Mouse (Mus musculus): ENCODE results near the gene Ndufb7.

Gene Ndufb7

GRCm38 (mm10) chr8:83599814-83600213 is 33.3 kb downstream of the Ndufb7 start:
- DNase-seq (ENCODE audit: inconsistent ontology term): no peak

GRCm38 (mm10) chr8:83602650-83603029 is 36.2 kb downstream of the Ndufb7 start:
- peak; percentile 89 for DNase-seq (ENCODE audit: inconsistent ontology term)

GRCm38 (mm10) chr8:83607661-83608397 is 41.4 kb downstream of the Ndufb7 start, which contains the start of the genes Tecr and Dnajb1:
Gene Tecr (minus strand): TSS chr8:83607971.
Gene Dnajb1 (plus strand): TSS chr8:83608193.
- DNase-seq (ENCODE audit: inconsistent ontology term): peak; percentile 100

GRCm38 (mm10) chr8:83608398-83608829 is 41.9 kb downstream of the Ndufb7 start:
- DNase-seq (ENCODE audit: inconsistent ontology term): no peak

GRCm38 (mm10) chr8:83609086-83609485 is 42.6 kb downstream of the Ndufb7 start:
- no peak for DNase-seq (ENCODE audit: inconsistent ontology term)

GRCm38 (mm10) chr8:83609547-83610180 is 43.2 kb downstream of the Ndufb7 start:
- no peak for DNase-seq (ENCODE audit: inconsistent ontology term)

- DNase-seq (ENCODE audit: inconsistent ontology term): no peak
Observed at GRCm38 (mm10) chr8:83611921-83612320, 45.5 kb downstream of the Ndufb7 start.

- no peak for DNase-seq (ENCODE audit: inconsistent ontology term)
Observed at GRCm38 (mm10) chr8:83613695-83614094, 47.2 kb downstream of the Ndufb7 start.

GRCm38 (mm10) chr8:83616625-83617024 is 50.2 kb downstream of the Ndufb7 start:
- DNase-seq (ENCODE audit: inconsistent ontology term): no peak

GRCm38 (mm10) chr8:83617111-83617510 is 50.6 kb downstream of the Ndufb7 start:
- no peak for DNase-seq (ENCODE audit: inconsistent ontology term)

GRCm38 (mm10) chr8:83618566-83618965 is 52.1 kb downstream of the Ndufb7 start:
- DNase-seq (ENCODE audit: inconsistent ontology term): no peak

GRCm38 (mm10) chr8:83619568-83620285 is 53.3 kb downstream of the Ndufb7 start:
- DNase-seq (ENCODE audit: inconsistent ontology term): no peak
